Mouse (Mus musculus) CH12F3 (cell line): Measurements from ENCODE around the gene Gm5478.
"Not testable (repeated sequence)": the region's sequence is repeated elsewhere in the genome, so short reads cannot be mapped to it uniquely, and the experiment has no call there.

ENCODE experiments used
- in situ Hi-C: fragments of 300-500 bp; cut with MboI; formaldehyde crosslinking; loops from 2 replicates; pipeline ENCODE4 v1.14.3; 2020; ENCODE audit warnings: low sequenced_read_pairs

Gm5478 gene

GRCm38 (mm10) chr15:101647280-101647679 is at the start of gene Gm5478:
Gm5478 (minus strand) TSS chr15:101647380.
- in situ Hi-C loops: no loop called here

- in situ Hi-C loops: no loop called here
Observed at GRCm38 (mm10) chr15:101694207-101694606, 47.0 kb upstream of the Gm5478 start, which contains the start of gene Krt6a. Krt6a (minus strand) TSS chr15:101694307.

DNA sequence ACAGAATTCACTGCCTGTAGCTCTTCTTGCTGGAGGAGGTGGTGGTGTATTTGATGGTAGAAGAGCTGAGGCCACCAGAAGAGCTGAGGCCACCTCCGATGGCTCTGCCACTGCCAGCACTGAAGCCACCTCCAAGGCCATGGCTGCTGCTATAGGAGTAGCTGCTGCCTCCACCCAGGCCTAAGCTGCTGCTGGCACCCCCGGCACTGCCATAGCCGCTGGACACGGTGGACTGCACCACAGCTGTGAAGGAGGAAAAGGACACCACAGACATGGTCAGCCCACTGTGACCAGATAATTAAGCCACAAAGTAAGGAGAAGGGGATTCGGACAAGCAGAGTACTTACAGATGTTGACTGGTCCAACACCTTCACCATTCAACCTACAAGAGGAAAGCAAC is 43.3 kb upstream of the Gm5478 start:
- in situ Hi-C loops: not testable (repeated sequence)

DNA sequence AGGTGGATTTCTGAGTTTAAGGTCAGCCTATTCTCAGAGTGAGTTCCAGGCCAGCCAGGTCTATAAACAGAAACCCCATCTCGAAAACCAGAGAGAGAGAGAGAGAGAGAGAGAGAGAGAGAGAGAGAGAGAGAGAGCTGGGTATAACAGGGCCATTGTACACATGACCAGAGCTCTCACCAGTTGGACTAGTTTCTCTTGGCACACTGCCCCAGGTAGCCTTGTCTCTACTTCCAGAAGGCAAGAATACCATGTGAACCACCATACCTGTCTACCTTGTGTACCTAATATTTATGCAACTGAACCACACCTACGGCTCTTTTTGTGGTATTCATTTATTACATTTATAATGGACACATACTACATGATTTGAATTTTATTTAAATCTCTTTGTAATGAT is 41.0 kb upstream of the Gm5478 start:
- in situ Hi-C loops: no loop called here

DNA sequence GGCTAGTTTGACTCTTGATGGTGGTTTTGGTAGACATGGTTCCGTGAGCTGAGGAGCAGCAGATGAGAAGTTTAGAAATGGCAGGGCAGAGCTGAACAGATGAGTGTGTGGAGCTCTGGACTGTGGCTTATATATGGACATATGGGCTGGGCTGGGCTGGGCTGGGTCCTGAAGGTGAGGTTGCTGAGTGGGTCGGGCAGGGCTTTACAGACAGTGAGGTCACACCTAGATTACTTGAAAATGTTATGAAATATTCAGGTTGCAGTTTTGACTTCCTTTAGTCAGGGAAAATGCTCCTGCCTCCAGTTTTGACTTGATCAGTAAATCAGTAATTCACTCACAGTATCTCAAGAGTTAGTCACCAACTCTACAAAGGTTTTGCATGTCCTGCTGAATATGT is 33.0 kb upstream of the Gm5478 start, which contains the start of gene Krt6b:
Gene Krt6b (minus strand): TSS at position 101 of the 400 bp plus-strand sequence.
- in situ Hi-C loops: no loop called here

DNA sequence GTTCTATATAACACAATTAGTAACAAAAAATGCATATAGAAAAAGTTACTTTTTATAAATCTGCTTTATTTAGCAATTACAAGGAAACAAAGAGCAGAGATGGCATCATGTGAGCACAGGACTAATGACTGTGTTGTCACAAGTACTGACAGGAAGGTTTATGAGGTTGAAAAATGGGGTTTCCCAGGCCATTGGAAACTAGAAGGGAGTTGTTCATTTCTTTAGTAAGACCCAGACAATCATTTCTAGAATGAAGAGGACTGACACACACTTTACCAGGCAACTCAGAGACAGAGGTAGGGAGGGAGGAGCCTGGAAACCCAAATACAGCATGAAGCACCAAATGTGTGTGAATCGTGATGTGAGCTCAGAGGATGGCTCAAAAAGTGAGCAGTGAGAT is 28.8 kb upstream of the Gm5478 start:
- in situ Hi-C loops: no loop called here

GRCm38 (mm10) chr15:101652736-101653265 is 5.6 kb upstream of the Gm5478 start:
- in situ Hi-C loops: no loop called here

GRCm38 (mm10) chr15:101627884-101628283 is 19.3 kb downstream of the Gm5478 start, which contains the start of gene Gm5414:
Gm5414 (minus strand) TSS chr15:101628188.
- in situ Hi-C loops: no loop called here

DNA sequence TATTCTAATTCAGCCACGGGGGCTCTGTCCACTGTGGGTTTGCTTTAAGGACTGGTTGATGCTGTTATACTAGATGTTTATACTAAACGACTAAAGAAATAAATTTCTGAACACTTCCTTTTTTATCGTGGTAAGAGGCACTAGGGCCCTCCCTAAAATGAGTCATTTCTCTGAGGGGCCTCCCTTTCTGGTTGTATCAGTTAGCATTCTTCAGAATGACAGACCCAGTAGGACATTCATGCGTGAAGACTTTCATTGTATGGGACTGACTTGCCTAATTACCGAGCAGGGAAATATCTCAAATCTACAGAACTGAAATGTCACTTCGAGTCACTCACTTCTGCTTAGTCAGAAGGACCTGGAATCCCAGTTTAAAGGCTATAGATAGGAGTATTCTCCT is 48.1 kb downstream of the Gm5478 start:
- in situ Hi-C loops: no loop called here
